Mouse (Mus musculus) left cerebral cortex, adult 11 months (tissue): Measurements from ENCODE around the gene Twist1.

Experiments used
- DNase-seq: peaks from one replicate; pipeline ENCODE4 v3.0.0; 2022; ENCODE audit warnings: low spot score

Twist1 gene

GRCm38 (mm10) chr12:33957400-33958240 is at the start of gene Twist1:
Gene Twist1, plus strand, starts transcription at chr12:33957671.
- DNase-seq, result no peak

GRCm38 (mm10) chr12:33926751-33927150 is 30.7 kb upstream of the Twist1 start:
- no peak for DNase-seq

- no peak for DNase-seq
These were observed 30.0 kb upstream of the Twist1 start for GRCm38 (mm10) chr12:33927334-33928098.

- DNase-seq, result no peak
These were observed 28.9 kb upstream of the Twist1 start, which contains the start of gene Ferd3l for GRCm38 (mm10) chr12:33928331-33929192. Gene Ferd3l, plus strand, starts transcription at chr12:33928425.

- DNase-seq, result no peak
These were observed 4.6 kb upstream of the Twist1 start for GRCm38 (mm10) chr12:33952843-33953242.

- no peak for DNase-seq
These were observed 2.4 kb upstream of the Twist1 start for GRCm38 (mm10) chr12:33954931-33955565.

- DNase-seq, result no peak
These were observed 1.7 kb upstream of the Twist1 start for GRCm38 (mm10) chr12:33955606-33956295.

GRCm38 (mm10) chr12:33956576-33957399 is 683 bp upstream of the Twist1 start:
- DNase-seq, result no peak

- DNase-seq, result no peak
These were observed 1.0 kb downstream of the Twist1 start for GRCm38 (mm10) chr12:33958241-33959194.

GRCm38 (mm10) chr12:33959206-33959605 is 1.7 kb downstream of the Twist1 start:
- DNase-seq, result no peak

GRCm38 (mm10) chr12:33959846-33960245 is 2.4 kb downstream of the Twist1 start:
- no peak for DNase-seq

GRCm38 (mm10) chr12:33961013-33961412 is 3.5 kb downstream of the Twist1 start:
- DNase-seq, result no peak

- DNase-seq, result no peak
These were observed 4.8 kb downstream of the Twist1 start for GRCm38 (mm10) chr12:33962118-33962772.

GRCm38 (mm10) chr12:33962773-33963130 is 5.3 kb downstream of the Twist1 start:
- no peak for DNase-seq

GRCm38 (mm10) chr12:33963671-33964369 is 6.3 kb downstream of the Twist1 start:
- DNase-seq, result no peak

GRCm38 (mm10) chr12:33964427-33964826 is 7.0 kb downstream of the Twist1 start:
- no peak for DNase-seq

GRCm38 (mm10) chr12:33965661-33966360 is 8.3 kb downstream of the Twist1 start:
- DNase-seq, result no peak
